Mouse (Mus musculus): Measurements from ENCODE around the gene Tmed3.

Gene Tmed3

DNA sequence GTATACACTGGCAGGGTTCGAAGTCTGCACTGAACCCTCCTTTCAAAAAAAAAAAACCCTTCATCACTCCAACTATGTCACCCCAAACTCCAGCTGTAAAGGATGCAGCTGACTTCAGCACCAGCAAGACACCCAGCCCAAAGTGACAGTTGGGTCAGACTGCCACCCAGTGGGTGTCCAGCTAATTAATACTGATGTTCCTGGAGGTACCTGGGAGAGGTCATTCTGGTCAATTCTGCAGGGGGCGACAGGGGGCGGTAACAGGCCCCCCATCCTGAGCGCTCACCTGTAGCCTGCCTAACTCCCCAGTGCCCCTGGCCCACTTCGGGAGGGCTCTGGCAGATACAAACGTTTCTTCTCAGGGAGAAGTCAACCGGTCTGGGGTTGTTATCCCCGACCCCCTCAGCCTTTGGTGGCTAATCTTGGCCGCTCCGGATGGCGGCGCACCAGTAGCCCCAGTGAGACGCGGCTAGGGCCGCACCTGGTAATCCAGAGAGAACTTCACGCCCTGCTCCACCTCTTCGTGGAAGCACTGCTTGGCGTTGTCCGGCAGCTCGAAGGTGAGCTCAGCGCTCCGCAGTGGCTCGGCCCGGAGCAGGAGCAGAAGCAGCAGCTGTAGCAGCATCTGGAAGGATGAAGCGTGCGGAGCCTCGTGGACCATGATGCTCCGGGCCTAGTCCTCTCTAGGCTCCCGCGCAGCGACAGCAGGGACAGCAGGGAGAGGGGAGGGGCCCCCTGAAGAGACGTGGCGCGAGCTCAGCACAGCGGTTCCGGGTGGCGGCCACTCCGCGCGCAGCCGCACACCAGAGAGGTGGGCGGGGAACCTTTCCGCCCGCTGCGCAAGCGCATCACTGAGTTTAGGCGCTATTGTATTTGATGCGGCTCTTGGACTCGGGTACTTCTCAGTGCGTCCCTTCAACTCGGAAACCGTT lies at the start of gene Tmed3:
Gene Tmed3, minus strand, starts transcription at position 804 of the 932 bp plus-strand sequence.
- DNase-seq (ENCODE audit: low spot score), result peak; percentile 31

GRCm38 (mm10) chr9:89740041-89740440 lies 35.2 kb upstream of the Tmed3 start:
- DNase-seq (ENCODE audit: low spot score), result no peak

- no peak for DNase-seq (ENCODE audit: low spot score)
Observed at GRCm38 (mm10) chr9:89738295-89738694, 33.4 kb upstream of the Tmed3 start, which contains the start of gene Ankrd34c. TSS of gene Ankrd34c (minus strand) at chr9:89738475.

GRCm38 (mm10) chr9:89737888-89738287 lies 33.0 kb upstream of the Tmed3 start:
- no peak for DNase-seq (ENCODE audit: low spot score)

GRCm38 (mm10) chr9:89736932-89737705 lies 32.3 kb upstream of the Tmed3 start:
- DNase-seq (ENCODE audit: low spot score), result no peak

DNA sequence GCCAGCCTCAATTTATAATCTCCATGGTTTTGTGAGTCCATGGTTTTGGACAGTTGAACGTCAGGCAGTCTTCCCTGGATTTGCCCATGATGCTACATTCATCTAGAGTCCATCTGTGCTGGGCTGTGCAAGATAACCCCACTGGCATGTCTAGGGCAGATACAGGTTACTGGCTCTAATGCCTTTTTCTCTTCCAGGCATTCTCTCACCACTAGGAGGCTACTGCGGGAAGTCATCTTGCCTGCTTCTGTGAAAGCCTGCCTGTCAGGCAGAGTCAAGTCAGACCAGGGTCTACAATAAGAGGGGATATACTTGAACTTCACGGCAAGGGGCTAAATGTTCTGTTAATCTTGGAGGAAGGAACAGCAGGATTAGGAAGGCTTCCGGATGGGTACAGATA lies 2.0 kb upstream of the Tmed3 start:
- no peak for DNase-seq (ENCODE audit: low spot score)

- DNase-seq (ENCODE audit: low spot score), result no peak
Observed at GRCm38 (mm10) chr9:89705197-89705533, 297 bp upstream of the Tmed3 start.

- DNase-seq (ENCODE audit: low spot score), result no peak
Observed at GRCm38 (mm10) chr9:89700910-89701457, 3.9 kb downstream of the Tmed3 start.

DNA sequence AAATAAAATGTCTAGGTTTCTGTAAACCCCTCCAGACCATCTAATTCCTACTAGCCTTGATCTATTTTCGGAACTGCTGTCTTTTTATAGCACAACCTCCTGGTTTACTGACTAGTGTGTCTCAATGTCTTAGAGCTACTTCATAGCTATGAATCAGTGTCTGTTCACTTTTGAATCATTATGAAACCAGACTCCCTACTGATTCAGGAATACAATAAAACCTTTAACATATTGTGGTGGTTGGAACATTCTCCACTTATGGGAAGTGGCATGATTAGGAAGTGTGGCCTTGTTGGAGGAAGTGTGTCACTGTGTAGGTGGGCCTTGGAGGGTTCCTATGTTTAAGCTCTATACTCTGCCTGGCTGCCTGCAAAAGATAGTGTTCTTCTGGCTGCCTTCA lies 9.7 kb downstream of the Tmed3 start:
- no peak for DNase-seq (ENCODE audit: low spot score)

DNA sequence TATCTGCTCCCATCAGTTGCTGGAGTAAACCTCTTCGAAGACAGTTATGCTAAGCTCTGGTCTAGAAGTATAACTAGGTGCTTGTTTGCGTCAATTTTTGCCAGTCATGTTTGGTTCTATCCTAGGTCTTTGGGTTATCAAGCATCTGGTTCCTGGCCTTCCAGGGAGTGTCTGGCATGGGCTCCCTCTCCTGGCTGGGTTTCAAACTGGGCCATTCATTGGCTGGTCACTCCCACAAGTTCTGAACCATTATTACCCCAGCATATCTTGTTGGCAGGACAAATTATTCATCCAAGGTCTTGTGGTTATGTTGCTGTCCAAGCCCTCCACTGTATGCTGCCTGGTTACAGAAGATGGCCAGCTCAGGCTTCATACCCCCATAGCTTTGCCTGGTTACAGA lies 11.2 kb downstream of the Tmed3 start:
- no peak for DNase-seq (ENCODE audit: low spot score)

GRCm38 (mm10) chr9:89689179-89689578 lies 15.7 kb downstream of the Tmed3 start:
- no peak for DNase-seq (ENCODE audit: low spot score)

DNA sequence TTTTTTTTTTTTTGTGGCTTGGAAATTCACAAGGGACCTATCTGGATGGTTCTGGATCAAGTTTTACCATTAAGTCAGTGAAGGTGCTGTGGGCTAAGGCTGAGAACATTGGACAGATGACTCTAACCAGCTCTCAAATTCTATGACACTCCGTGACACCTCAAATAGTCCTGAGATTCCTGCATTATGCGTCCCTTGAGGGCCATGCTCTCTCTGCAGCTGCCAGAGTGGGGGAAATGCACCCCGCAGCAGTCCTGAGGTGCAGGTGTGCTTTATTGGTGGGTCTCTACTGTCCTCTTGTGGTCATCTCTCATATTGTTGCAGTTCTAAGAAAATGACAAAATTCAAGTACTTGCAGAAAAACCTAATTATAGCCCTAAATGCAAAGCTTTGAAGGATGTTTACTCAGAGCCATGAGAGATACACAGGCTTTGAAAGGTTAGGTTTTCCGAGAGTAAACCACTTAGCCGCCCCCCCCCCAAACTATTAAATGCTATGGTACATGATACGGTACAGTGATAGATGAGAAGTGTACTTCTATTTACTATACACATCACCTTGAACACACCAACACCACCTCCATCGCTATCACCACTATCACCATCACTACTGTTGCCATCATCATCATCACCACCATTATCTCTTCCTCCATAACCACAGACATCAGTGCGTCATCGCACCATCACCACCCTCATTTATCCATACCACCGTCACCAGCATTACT lies 17.2 kb downstream of the Tmed3 start:
- no peak for DNase-seq (ENCODE audit: low spot score)

GRCm38 (mm10) chr9:89686262-89686661 lies 18.6 kb downstream of the Tmed3 start:
- DNase-seq (ENCODE audit: low spot score), result no peak

- no peak for DNase-seq (ENCODE audit: low spot score)
Observed at GRCm38 (mm10) chr9:89678974-89679373, 25.9 kb downstream of the Tmed3 start.

DNA sequence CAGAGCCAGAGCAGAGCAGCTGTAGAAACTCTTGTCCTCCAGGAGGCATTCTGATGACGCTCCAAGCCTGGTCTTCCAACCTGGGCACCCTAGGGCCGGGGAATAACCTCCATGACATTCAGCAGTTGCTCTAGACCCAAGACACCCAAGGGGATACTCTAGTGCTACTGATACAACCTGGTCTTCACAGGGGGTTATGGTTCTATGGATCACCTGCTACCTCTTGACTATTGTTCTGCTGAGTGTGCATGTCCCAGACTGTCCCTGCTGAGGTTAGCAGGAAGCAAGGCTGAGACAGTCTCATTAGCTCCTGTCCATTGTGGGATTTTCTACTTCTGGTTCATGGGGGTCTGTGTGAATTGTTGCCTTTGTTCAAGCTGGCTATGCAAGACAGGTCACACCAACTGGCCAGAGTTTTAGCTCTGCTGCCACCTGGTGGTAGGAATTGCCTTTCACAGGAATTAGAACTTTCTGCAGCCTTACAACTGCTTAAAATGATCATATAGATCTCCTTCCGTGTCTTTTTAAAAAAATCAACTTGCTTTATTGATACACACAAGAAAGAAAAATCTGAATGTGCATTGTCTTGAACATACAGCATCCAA lies 30.8 kb downstream of the Tmed3 start:
- DNase-seq (ENCODE audit: low spot score), result peak; percentile 31

DNA sequence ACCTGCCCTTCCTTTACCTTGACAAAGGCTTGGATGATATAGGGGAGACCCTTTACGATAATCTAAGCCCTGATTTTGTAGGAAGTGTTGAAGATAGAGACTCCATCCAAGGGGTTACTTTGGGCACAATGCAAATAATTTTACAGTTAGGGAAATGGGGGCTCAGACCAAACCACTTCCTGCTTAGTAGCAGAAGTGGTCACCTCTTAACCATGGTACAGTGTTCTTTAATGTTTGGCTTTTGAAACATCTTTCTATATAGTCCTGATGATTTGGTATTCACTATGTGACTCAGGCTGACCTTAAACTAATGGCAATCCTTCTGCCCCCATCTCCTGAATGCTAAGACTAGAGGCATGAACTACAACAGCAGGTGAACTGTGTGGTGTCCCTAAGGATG lies 31.5 kb downstream of the Tmed3 start:
- DNase-seq (ENCODE audit: low spot score), result no peak

GRCm38 (mm10) chr9:89669878-89670277 lies 35.0 kb downstream of the Tmed3 start:
- DNase-seq (ENCODE audit: low spot score), result no peak

- DNase-seq (ENCODE audit: low spot score), result no peak
Observed at GRCm38 (mm10) chr9:89667306-89667942, 37.4 kb downstream of the Tmed3 start.

DNA sequence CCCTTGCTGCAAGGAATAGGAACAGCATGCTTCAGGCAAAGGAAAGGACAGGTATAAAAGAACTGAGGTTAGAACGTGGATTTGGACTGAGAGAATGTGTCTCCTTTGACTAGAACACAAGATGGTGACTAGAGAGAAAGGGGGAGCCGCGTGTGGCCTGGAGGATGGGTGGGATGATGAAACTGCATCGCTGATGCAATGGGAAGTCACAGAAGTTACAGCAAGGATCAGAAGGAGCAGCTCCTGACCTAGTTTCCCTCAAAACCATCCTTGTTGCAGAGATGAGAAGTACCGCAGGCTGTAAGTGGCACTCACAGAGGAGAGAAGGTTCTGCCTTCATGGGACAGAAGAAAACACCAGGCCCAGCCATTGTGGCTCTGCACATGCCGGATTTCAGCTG lies 54.0 kb downstream of the Tmed3 start:
- no peak for DNase-seq (ENCODE audit: low spot score)

All from urinary bladder, postnatal 10 days (tissue).